Mouse (Mus musculus) bone marrow, adult 2 months (tissue): ENCODE results near the gene Rptor. TPM values are rescaled to one million over a fixed set of nuclear protein-coding genes. Genes with fewer than 3 reads are reported as not detected.
"Not testable (repeated sequence)": the region's sequence is repeated elsewhere in the genome, so short reads cannot be mapped to it uniquely, and the experiment has no call there.

ENCODE experiments used
- H3K27ac ChIP-seq: fragments of 200-500 bp; 2 replicates; pipeline ENCODE4 v1.5.1; 2012; ENCODE audit warnings: low read depth, mild to moderate bottlenecking, control low read depth, inconsistent platforms, low read length; ENCODE audit not compliant: control insufficient read depth, poor library complexity, insufficient read depth
- H3K4me1 ChIP-seq: fragments of 200-500 bp; 2 replicates; pipeline ENCODE4 v1.6.1; 2011; ENCODE audit warnings: low read length; ENCODE audit not compliant: control insufficient read depth, insufficient read depth
- H3K4me3 ChIP-seq: fragments of 200-500 bp; replicated peaks from 2 replicates; pipeline ENCODE3; 2011; ENCODE audit warnings: mild to moderate bottlenecking, low read depth, low read length, control low read depth; ENCODE audit not compliant: control insufficient read depth
- CTCF ChIP-seq: fragments of 200-500 bp; IDR thresholded peaks from 2 replicates; pipeline ENCODE4 v1.5.1; 2011; ENCODE audit warnings: low read length, control low read depth; ENCODE audit not compliant: control insufficient read depth, insufficient read depth
- POLR2A ChIP-seq: fragments of 200-500 bp; IDR thresholded peaks from 2 replicates; pipeline ENCODE4 v1.6.1; 2011; ENCODE audit warnings: low read depth, mild to moderate bottlenecking, control low read depth, low read length, borderline replicate concordance; ENCODE audit not compliant: control insufficient read depth
- WGBS: fragments of 180-500 bp; shearing (Covaris S2); methylation state at CpG from one replicate; pipeline ENCODE4 v1.1.7; 2018; 5-methylcytosine and 5-hydroxymethylcytosine counted together
- polyA plus RNA-seq: library from polyadenylated mRNA; stranded (reverse); fragments of >200 nt; gene quantifications from 2 replicates; pipeline ENCODE4 v1.2.4, GENCODE M21; 2011; ENCODE audit warnings: low replicate concordance; ENCODE audit not compliant: missing spikeins, insufficient read depth, insufficient read length

The Rptor gene
- polyA plus RNA-seq, 1 experiment = 15.6 TPM

DNA sequence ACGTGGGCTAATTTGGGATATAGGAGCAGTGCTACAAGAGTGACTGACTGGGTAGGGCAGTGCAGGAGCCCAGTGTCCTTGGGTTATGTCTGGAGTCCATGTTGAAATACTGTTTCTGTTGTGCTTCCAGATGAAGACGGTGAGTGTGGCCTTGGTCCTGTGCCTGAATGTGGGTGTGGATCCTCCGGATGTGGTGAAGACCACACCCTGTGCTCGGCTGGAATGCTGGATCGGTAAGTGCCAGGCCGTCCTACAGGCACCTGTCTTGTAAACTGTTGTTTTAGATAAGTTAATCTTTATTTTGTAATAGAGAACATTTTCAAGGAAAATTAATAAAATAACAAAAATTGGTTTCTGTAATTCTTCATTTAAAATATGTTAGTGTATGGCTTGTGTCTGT lies 54.8 kb downstream of the Rptor start:
- TF ChIP-seq POLR2A (no peak), CTCF (no peak)
- Histone ChIP-seq H3K27ac (no peak overlapping the region), H3K4me1 (no peaks in the 10 kb centered on the region), H3K4me3 (no peak overlapping the region)
- WGBS = 76% methylated on average over 6 of the region's 6 CpGs

DNA sequence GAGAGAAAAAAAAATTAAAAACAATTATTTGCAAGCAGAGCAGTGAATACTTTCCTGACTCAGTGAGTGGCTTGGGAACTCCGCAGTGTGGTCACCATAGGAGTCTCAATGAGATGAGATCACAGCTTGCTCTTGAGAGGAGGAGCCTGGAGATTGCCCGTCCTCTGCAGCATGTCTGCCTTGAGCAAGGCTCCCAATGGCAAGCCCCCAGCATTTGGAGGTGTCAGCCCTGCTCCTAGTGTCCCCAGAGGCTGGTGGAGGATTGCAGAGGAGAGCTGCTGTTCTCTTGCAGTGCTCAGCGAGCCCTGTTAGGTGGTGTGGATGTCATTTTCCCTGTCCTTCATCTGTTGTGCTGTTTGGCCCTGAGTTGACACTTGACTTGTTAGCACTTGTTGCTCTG lies 56.6 kb downstream of the Rptor start:
- 85% methylated on average over 3 of the region's 3 CpGs for WGBS
- no peak overlapping the region for H3K4me3 ChIP-seq
- TF ChIP-seq CTCF (no peak), POLR2A (no peak)
- no peaks in the 10 kb centered on the region for H3K4me1 ChIP-seq
- H3K27ac ChIP-seq = no peak overlapping the region

DNA sequence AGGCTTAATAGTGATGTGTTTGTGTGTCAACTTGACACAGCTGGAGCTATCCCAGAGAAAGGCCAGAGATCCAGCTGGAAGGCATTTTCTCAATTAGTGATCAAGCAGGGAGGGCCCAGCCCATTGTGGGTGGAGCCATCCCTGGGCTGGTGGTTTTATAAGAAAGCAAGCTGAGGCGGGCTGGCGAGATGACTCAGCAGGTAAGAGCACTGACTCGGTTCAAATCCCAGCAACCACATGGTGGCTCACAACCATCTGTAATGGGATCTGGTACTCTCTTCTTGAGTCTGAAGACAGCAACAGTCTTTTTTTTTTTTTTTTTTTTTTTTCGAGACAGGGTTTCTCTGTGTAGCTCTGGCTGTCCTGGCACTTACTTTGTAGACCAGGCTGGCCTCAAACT lies 58.8 kb downstream of the Rptor start:
- not testable (repeated sequence) for H3K27ac ChIP-seq, H3K4me1 ChIP-seq, H3K4me3 ChIP-seq
- WGBS = 24% methylated on average over 4 of the region's 4 CpGs

DNA sequence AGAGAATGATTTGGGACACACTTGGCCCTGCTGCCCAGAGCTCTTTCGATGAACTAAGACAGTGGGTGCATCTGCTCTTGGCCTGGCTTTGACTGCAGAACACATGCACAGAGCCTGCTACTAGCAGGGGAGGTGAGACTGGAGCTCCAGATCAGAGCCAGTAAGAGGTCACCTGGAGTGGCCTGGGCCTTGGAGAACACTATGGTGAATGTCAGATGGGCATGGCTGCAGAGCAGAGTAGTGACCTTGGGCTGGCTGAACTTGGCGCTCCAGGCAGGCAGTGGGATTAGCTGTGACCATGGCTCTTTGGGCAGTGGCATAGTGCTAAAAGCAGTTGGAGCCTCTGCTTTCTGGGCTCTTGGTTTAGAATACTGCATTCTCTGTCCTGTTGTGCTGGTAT lies 61.2 kb downstream of the Rptor start:
- no peaks in the 10 kb centered on the region for H3K4me1 ChIP-seq
- no peak overlapping the region for H3K4me3 ChIP-seq
- TF ChIP-seq POLR2A = no peak
- no peak overlapping the region for H3K27ac ChIP-seq
- WGBS = 93% methylated on average over 2 of the region's 2 CpGs

DNA sequence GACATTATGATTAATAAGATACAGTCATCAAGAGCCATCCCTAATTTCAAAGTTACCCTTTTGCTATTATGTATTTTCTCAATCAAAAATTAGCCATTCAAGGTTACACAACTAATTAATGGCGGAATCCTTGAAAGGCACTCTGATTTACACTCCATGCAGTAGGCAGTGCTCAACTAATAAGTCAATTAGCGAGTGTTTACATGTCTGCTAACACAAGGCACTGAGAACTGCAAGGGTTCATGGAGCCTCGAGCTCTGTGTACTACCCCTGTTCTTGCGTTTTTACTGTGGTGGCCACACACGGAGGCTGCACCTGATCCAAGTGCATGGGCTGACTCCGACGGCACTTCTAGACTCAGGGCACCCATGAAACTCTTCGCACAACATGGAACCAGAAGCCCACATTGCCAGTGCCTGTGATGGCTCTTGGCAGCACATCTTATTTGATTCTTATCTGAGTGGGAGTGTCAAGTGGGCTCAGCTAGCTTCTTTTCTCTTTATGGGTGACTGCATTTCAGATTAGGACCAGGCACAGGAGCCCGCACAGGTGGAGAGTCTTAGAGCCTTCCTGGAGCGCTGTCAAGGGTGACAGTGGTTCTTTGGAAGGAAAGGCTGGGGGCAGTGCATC lies 62.1 kb downstream of the Rptor start:
- Histone ChIP-seq H3K27ac (no peak overlapping the region), H3K4me1 (no peaks in the 10 kb centered on the region), H3K4me3 (no peak overlapping the region)
- WGBS = 89% methylated on average over 10 of the region's 10 CpGs
- TF ChIP-seq POLR2A = no peak
- no peak for TF ChIP-seq CTCF

DNA sequence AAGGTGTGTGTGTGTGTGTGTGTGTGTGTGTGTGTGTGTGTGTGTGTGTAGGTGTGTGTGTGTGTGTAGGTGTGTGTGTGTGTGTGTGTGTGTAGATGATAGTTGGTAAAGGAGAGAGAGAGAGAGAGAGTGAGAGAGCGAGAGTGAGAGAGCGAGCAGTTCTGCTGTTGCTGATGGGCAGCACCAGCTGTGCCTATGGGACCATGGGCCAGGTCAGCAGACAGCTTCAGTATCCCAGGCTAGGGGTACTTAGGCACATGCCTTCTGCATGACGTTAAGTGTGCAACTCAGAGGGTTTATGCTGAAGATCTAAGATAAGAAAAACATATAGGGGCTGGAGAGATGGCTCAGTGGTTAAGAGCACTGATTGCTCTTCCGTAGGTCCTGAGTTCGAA lies 62.6 kb downstream of the Rptor start:
- TF ChIP-seq POLR2A (no peak), CTCF (no peak)
- H3K27ac ChIP-seq = no peak overlapping the region
- WGBS = 83% methylated on average over 5 of the region's 5 CpGs
- no peak overlapping the region for H3K4me3 ChIP-seq
- no peaks in the 10 kb centered on the region for H3K4me1 ChIP-seq

DNA sequence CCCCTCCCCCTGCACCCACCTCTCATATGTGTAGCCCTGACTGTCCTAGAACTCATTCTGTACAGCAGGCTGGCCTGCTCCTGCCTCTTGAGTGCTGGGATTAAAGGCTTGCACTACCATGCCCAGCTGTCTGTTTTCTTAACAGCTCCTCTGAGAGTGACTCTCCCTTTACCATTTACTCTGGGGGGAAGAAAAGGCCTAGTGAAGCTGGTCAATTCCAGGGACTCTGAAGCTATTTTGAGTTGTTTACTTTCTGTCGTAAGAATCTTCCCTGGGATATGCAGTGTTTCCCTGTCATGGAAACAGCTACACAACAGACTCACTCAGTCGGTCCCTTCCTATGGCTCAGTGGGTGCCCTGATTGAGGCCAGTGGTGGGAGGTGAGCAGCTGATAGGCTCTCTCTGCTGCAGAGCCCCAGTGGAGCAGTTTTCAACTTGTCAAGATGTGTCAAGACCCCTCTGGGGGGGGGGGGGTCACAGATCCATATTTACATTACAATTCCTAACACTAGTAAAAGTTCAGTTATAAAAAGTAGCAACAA lies 63.9 kb downstream of the Rptor start:
- H3K4me3 ChIP-seq = no peak overlapping the region
- 73% methylated on average over 2 of the region's 2 CpGs for WGBS
- peaks cover 2% of the 10 kb centered on the region for H3K4me1 ChIP-seq
- H3K27ac ChIP-seq = no peak overlapping the region
- TF ChIP-seq POLR2A = no peak
- TF ChIP-seq CTCF = no peak

DNA sequence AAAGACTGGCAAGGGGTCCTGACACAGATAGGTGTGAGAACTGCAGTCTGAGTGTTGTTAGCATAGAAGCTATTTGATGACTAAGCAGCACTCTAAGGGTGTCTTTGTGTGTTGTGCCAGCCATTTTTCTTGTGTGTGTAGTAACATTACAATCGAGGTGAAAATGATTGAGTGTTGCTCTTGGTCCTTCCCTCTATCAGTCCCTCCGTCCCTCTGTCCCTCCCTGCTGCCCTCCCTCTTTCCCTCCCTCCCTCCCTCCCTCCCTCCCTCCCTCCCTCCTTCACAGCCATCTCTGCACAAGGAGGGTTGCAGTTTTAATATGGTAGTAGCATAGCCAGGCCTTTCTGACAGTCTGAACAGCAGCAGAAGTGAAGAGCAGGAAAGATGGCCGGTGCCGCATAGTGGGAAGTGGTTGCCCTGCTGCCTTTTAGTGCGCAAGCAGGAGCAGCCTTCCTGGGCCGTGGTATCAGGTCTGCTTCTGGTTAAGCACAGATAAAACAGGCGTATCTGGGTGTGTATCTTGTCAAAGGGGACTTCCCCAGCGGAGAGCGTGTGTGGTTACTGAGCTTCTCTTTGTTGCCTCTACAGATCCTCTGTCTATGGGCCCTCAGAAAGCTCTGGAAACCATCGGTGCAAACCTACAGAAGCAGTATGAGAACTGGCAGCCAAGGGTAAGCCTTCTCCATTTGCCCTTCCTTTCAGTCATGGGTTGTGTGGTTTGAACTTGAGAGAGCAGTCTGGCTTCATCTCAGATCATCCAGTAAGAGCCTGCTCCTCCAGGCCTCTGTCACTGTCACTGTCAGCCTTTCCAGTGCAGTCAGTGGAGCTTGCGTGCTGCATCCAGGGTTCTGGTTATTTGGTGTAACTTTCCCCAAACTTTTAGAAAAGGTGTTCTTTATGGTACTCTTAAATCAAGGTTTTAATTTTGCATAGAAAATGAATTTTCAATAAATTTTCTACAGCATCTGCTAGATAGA lies 68.3 kb downstream of the Rptor start:
- H3K27ac ChIP-seq = no peak overlapping the region; the same call in 1 of the 2 replicates
- peak overlapping the region; percentile 22 for H3K4me3 ChIP-seq
- 23% methylated on average over 11 of the region's 11 CpGs for WGBS
- peaks cover 2% of the 10 kb centered on the region for H3K4me1 ChIP-seq
- TF ChIP-seq CTCF (no peak), POLR2A (no peak)

DNA sequence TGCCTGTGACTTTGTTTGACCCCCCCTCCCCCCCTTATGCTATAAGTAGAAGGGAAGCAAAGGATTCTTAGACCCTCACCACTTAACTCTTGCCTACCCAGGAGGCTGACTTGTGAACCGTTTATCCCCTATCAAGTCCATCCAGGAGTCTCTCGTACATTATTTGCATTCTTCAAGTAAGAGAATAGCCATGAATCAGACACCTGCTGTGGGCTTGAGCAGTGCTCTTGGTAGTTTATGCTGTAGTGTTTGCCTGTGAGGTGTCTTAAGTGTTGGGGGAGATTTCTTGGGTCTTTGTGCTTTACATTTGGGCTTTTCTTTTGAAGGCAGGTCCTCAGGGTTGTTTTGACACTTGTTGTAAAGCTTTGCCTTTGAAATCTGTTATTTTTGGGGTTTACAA lies 69.3 kb downstream of the Rptor start:
- H3K4me3 ChIP-seq = no peak overlapping the region
- TF ChIP-seq CTCF (no peak), POLR2A (no peak)
- 73% methylated on average over 2 of the region's 2 CpGs for WGBS
- peaks cover 6% of the 10 kb centered on the region for H3K4me1 ChIP-seq
- H3K27ac ChIP-seq = no peak overlapping the region
